Mouse (Mus musculus): ENCODE measurements around the gene Fam20a. TPM values are rescaled to one million over a fixed set of nuclear protein-coding genes. Genes with fewer than 3 reads are reported as not detected.

The Fam20a gene
- 10 to 100 TPM; 11.8 to 15.7 TPM for total RNA-seq (2021)
- long read RNA-seq, experiment 1, transcript Fam20a-201 (11 exons, 2,541 nt): major isoform, 12 of 17 reads
- long read RNA-seq, experiment 1, partial matches to known transcripts: 0 of 17 reads
- long read RNA-seq, experiment 1, other reads (novel, unspliced or antisense): 5 of 17 reads
- long read RNA-seq, experiment 2, transcript Fam20a-201 (11 exons, 2,541 nt): major isoform, 16 of 25 reads
- long read RNA-seq, experiment 2, partial matches to known transcripts: 2 of 25 reads
- long read RNA-seq, experiment 2, other reads (novel, unspliced or antisense): 7 of 25 reads

- peak; percentile 30 to 41 for DNase-seq (ENCODE audit: low spot score in 2 of 2)
These were observed at the start of gene Fam20a for GRCm38 (mm10) chr11:109721781-109722446. Fam20a (minus strand) TSS chr11:109722279.

GRCm38 (mm10) chr11:109771381-109771780 lies 49.3 kb upstream of the Fam20a start:
- no peak for DNase-seq (ENCODE audit: low spot score in 2 of 2)

DNA sequence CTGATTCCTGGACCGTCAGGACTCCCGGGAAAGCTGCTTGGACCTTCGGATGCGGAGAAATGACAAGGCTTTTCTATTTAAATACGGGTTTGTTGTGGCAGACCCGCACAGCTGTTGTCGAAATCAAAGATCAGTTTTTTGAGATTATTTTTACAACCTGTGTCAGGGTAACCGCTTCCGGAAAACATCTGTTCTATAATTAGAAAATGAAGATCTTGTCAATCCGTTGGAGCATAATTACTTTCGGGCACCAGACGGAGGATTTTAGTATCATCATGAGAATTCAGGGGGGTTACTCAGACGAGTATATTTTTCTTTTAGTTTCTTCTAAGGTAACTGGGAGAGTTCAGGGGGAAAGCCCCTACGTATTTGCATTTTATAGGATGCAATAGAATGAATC lies 48.1 kb upstream of the Fam20a start:
- DNase-seq (ENCODE audit: low spot score in 2 of 2): no peak

GRCm38 (mm10) chr11:109769091-109769490 lies 47.0 kb upstream of the Fam20a start:
- DNase-seq (ENCODE audit: low spot score in 2 of 2): no peak

DNA sequence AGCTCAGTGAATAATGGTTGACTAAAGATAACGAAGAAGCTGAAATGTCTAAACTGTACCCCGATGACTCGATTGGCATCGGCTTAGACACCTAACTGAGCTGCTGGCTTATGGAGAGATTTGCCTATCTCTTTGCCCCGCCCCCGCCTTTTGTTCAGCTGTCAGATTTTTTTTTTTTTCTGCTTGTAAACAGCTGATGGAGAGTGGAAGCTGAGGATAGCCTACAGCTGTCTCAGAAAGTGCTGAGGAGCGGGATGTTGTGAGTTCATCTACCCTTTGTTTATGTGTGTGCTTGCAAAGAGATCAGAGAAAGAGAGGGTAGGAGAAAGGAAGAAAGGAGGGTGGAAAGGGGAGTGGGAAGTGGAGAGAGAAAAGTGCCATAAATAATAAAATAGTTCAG lies 38.0 kb upstream of the Fam20a start:
- no peak for DNase-seq (ENCODE audit: low spot score in 2 of 2)

DNA sequence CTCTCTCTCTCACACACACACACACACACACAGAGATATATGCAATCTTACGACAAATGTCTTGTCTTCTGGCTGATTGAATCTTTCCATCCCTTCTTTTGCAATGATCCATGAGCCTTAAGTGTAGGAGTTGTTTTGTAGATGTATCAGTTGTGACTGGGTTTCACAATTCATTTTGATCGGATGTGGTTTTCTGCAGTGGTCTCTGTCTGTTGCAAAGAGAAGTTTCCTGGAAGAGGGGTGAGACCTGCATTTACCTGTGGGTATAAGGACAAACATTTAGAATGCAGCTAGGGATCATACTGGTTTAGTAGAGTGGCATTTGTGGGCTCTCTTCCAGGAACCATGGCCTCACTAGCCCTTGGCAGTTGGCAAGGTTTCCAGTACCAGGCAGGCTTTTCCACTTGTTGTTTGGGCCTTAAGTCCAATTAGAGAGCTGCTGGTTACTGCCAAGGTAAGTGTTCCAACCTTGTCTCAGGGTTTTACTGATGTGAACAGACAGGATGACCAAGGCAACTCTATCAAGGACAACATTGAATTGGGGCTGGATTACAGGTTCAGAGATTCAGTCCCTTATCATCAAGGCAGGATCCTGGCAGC lies 36.6 kb upstream of the Fam20a start:
- no peak for DNase-seq (ENCODE audit: low spot score in 2 of 2)

DNA sequence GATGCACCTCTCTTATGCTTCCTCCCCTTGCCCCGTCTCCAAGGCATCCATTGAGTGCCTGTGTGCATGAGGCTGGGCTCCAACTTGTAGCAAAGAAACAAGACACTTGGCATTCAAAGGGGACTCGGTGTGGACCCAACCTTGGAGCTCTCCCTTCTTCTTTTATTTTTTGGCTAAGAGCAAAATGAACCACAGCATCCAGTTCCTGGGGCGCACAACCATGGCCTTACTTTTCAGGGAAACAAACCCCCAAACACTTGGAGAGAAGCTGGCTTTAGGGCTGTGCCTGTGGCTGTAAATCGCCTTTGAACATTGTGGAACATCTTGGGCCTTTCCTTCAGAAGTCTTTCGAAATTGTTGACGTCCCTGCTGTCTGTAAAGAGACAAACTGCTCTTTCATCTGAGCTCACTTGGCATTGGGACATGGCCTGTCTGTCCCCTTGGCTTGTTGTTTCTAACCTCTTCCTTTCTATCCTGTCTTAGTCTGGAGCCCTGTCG lies 32.1 kb upstream of the Fam20a start:
- DNase-seq (ENCODE audit: low spot score in 2 of 2): no peak

- no peak for DNase-seq (ENCODE audit: low spot score in 2 of 2)
These were observed 29.8 kb upstream of the Fam20a start for GRCm38 (mm10) chr11:109751636-109752603.

- DNase-seq (ENCODE audit: low spot score in 2 of 2): no peak
These were observed 23.1 kb upstream of the Fam20a start for GRCm38 (mm10) chr11:109745210-109745609.

- DNase-seq (ENCODE audit: low spot score in 2 of 2): no peak
These were observed 15.9 kb upstream of the Fam20a start for GRCm38 (mm10) chr11:109737967-109738366.

GRCm38 (mm10) chr11:109736406-109736805 lies 14.3 kb upstream of the Fam20a start:
- no peak for DNase-seq (ENCODE audit: low spot score in 2 of 2)

DNA sequence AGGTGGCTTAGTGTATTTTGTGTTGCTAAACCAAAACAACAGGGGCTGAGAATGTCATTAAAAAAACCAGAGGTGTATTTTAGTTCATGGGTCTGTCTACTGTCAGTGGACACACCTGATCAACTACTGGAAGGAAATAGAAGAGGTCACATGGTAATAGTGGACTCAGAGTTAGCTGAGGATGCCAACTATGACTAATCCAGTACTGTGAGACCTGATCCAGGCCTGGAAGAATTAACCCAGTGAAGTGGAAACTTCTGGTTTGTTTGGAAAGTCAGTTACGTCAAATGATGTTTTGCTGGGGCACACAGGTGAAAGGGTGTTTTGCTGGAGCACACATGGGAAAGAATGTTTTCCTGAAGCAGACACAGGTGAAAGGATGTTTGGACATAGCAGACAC lies 12.3 kb upstream of the Fam20a start:
- DNase-seq (ENCODE audit: low spot score in 2 of 2): no peak

GRCm38 (mm10) chr11:109732726-109733438 lies 10.8 kb upstream of the Fam20a start:
- no peak for DNase-seq (ENCODE audit: low spot score in 2 of 2)

GRCm38 (mm10) chr11:109728371-109728770 lies 6.3 kb upstream of the Fam20a start:
- DNase-seq (ENCODE audit: low spot score in 2 of 2): no peak

GRCm38 (mm10) chr11:109722711-109723110 lies 632 bp upstream of the Fam20a start:
- no peak for DNase-seq (ENCODE audit: low spot score in 2 of 2)

GRCm38 (mm10) chr11:109721320-109721780 lies 729 bp downstream of the Fam20a start:
- peak; percentile 7 to 31 for DNase-seq (ENCODE audit: low spot score in 2 of 2)

- DNase-seq (ENCODE audit: low spot score in 2 of 2): peak in 1 of 2 experiments; percentile 9
These were observed 1.2 kb downstream of the Fam20a start for GRCm38 (mm10) chr11:109720809-109721319.

DNA sequence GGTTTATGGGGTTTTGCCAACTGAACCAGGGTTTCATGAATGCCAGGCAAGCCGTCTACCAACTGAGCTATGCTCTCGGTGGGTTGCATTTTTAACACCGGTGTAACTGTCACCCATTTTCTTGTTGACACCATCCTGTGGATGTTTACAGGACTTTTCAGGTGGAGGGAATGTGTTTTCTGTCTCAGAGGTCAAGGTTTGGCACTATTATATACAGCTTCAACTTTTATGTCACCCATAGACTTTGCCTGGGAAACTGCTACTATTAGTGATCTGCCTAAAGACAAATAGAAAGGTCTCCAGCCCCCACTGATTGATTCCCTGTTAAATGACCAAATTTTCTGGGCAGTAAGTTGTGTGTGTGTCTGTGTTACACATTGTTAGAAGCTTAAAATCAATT lies 2.7 kb downstream of the Fam20a start:
- DNase-seq (ENCODE audit: low spot score in 2 of 2): no peak

GRCm38 (mm10) chr11:109717966-109718895 lies 3.8 kb downstream of the Fam20a start:
- no peak for DNase-seq (ENCODE audit: low spot score in 2 of 2)

All from adrenal gland, postnatal 4 days (tissue).